Mouse (Mus musculus): ENCODE data around the gene Mier2. TPM values are rescaled to one million over a fixed set of nuclear protein-coding genes. Genes with fewer than 3 reads are reported as not detected.

Gene Mier2
- total RNA-seq, 2 experiments from 2014 or later = 53.2 to 56.4 TPM

- no peak for DNase-seq (ENCODE audit: extremely low spot score in 1 of 2, low spot score in 1 of 2)
Observed at GRCm38 (mm10) chr10:79577376-79577775, 22.4 kb upstream of the Mier2 start.

GRCm38 (mm10) chr10:79575754-79576153 lies 20.8 kb upstream of the Mier2 start:
- DNase-seq (ENCODE audit: extremely low spot score in 1 of 2, low spot score in 1 of 2) = no peak

GRCm38 (mm10) chr10:79574796-79575195 lies 19.8 kb upstream of the Mier2 start:
- DNase-seq (ENCODE audit: extremely low spot score in 1 of 2, low spot score in 1 of 2) = no peak

- no peak for DNase-seq (ENCODE audit: extremely low spot score in 1 of 2, low spot score in 1 of 2)
Observed at GRCm38 (mm10) chr10:79574350-79574749, 19.4 kb upstream of the Mier2 start.

- DNase-seq (ENCODE audit: extremely low spot score in 1 of 2, low spot score in 1 of 2) = no peak
Observed at GRCm38 (mm10) chr10:79573611-79574010, 18.6 kb upstream of the Mier2 start.

GRCm38 (mm10) chr10:79571314-79571713 lies 16.3 kb upstream of the Mier2 start:
- no peak for DNase-seq (ENCODE audit: extremely low spot score in 1 of 2, low spot score in 1 of 2)

- DNase-seq (ENCODE audit: extremely low spot score in 1 of 2, low spot score in 1 of 2) = no peak
Observed at GRCm38 (mm10) chr10:79569921-79570320, 14.9 kb upstream of the Mier2 start.

- DNase-seq (ENCODE audit: extremely low spot score in 1 of 2, low spot score in 1 of 2) = no peak
Observed at GRCm38 (mm10) chr10:79559716-79560115, 4.7 kb upstream of the Mier2 start.

- no peak for DNase-seq (ENCODE audit: extremely low spot score in 1 of 2, low spot score in 1 of 2)
Observed at GRCm38 (mm10) chr10:79557496-79557895, 2.5 kb upstream of the Mier2 start.

- no peak for DNase-seq (ENCODE audit: extremely low spot score in 1 of 2, low spot score in 1 of 2)
Observed at GRCm38 (mm10) chr10:79556951-79557350, 2.0 kb upstream of the Mier2 start.

GRCm38 (mm10) chr10:79555238-79555724 lies 282 bp upstream of the Mier2 start:
- DNase-seq (ENCODE audit: extremely low spot score in 1 of 2, low spot score in 1 of 2) = no peak

- no peak for DNase-seq (ENCODE audit: extremely low spot score in 1 of 2, low spot score in 1 of 2)
Observed at GRCm38 (mm10) chr10:79553691-79554090, 1.3 kb downstream of the Mier2 start.

- DNase-seq (ENCODE audit: extremely low spot score in 1 of 2, low spot score in 1 of 2) = no peak
Observed at GRCm38 (mm10) chr10:79553176-79553575, 1.8 kb downstream of the Mier2 start.

- no peak for DNase-seq (ENCODE audit: extremely low spot score in 1 of 2, low spot score in 1 of 2)
Observed at GRCm38 (mm10) chr10:79552531-79552930, 2.5 kb downstream of the Mier2 start.

GRCm38 (mm10) chr10:79550366-79550765 lies 4.6 kb downstream of the Mier2 start:
- DNase-seq (ENCODE audit: extremely low spot score in 1 of 2, low spot score in 1 of 2) = no peak

GRCm38 (mm10) chr10:79548971-79549723 lies 5.9 kb downstream of the Mier2 start:
- no peak for DNase-seq (ENCODE audit: extremely low spot score in 1 of 2, low spot score in 1 of 2)

GRCm38 (mm10) chr10:79548546-79548945 lies 6.5 kb downstream of the Mier2 start:
- no peak for DNase-seq (ENCODE audit: extremely low spot score in 1 of 2, low spot score in 1 of 2)

GRCm38 (mm10) chr10:79547148-79547675 lies 7.8 kb downstream of the Mier2 start:
- DNase-seq (ENCODE audit: extremely low spot score in 1 of 2, low spot score in 1 of 2) = no peak

GRCm38 (mm10) chr10:79546483-79546882 lies 8.5 kb downstream of the Mier2 start:
- no peak for DNase-seq (ENCODE audit: extremely low spot score in 1 of 2, low spot score in 1 of 2)

- DNase-seq (ENCODE audit: extremely low spot score in 1 of 2, low spot score in 1 of 2) = no peak
Observed at GRCm38 (mm10) chr10:79545891-79546290, 9.1 kb downstream of the Mier2 start.

GRCm38 (mm10) chr10:79544631-79545030 lies 10.4 kb downstream of the Mier2 start:
- DNase-seq (ENCODE audit: extremely low spot score in 1 of 2, low spot score in 1 of 2) = no peak
